Mouse (Mus musculus) hindbrain, embryonic 13.5 days (tissue): ENCODE measurements around the gene Edil3. TPM values are rescaled to one million over a fixed set of nuclear protein-coding genes. Genes with fewer than 3 reads are reported as not detected.

Source experiments
- ATAC-seq: fragments of 200-750 bp; cut with Nextera tagmentation; 2 replicates; pipeline ENCODE4 v1.8.0; 2017; ENCODE audit warnings: moderate TSS enrichment; ENCODE audit not compliant: low FRiP score
- H3K27ac ChIP-seq: fragments of 300-500 bp; sonication (generic); 2 replicates; pipeline ENCODE4 v1.5.1; 2015; ENCODE audit warnings: inconsistent platforms, mild to moderate bottlenecking, moderate library complexity
- H3K27me3 ChIP-seq: fragments of 300-500 bp; sonication (generic); 2 replicates; pipeline ENCODE4 v1.6.1; 2015; ENCODE audit warnings: mild to moderate bottlenecking, inconsistent platforms
- H3K36me3 ChIP-seq: fragments of 300-500 bp; sonication (generic); 2 replicates; pipeline ENCODE4 v1.6.1; 2015; ENCODE audit warnings: mild to moderate bottlenecking, inconsistent platforms
- H3K4me1 ChIP-seq: fragments of 300-500 bp; sonication (generic); replicated peaks from 2 replicates; pipeline ENCODE4 v1.6.1; 2015; ENCODE audit warnings: inconsistent platforms
- H3K4me2 ChIP-seq: fragments of 300-500 bp; sonication (generic); 2 replicates; pipeline ENCODE4 v1.6.1; 2015; ENCODE audit warnings: inconsistent platforms, mild to moderate bottlenecking, moderate library complexity
- H3K4me3 ChIP-seq: fragments of 300-500 bp; sonication (generic); 2 replicates; pipeline ENCODE4 v1.5.1; 2015; ENCODE audit warnings: mild to moderate bottlenecking, inconsistent platforms
- H3K9ac ChIP-seq: fragments of 300-500 bp; sonication (generic); 2 replicates; pipeline ENCODE4 v1.6.1; 2015; ENCODE audit warnings: mild to moderate bottlenecking, inconsistent platforms
- H3K9me3 ChIP-seq: fragments of 300-500 bp; sonication (generic); 2 replicates; pipeline ENCODE4 v1.6.1; 2016; ENCODE audit warnings: inconsistent platforms
- WGBS: fragments of 180-500 bp; shearing (Covaris S2); methylation state at CpG from one replicate; pipeline ENCODE4 v1.1.7; 2015; 5-methylcytosine and 5-hydroxymethylcytosine counted together
- polyA plus RNA-seq: library from polyadenylated mRNA; unstranded; fragments of >200 nt; fragmentation: Nextera tagmentation; extraction: Ambion mirVana; gene quantifications from 2 replicates; pipeline ENCODE4 v1.2.1, GENCODE M21; 2015

Gene Edil3
- polyA plus RNA-seq = 58.3 and 59.4 TPM in 2 replicates

DNA sequence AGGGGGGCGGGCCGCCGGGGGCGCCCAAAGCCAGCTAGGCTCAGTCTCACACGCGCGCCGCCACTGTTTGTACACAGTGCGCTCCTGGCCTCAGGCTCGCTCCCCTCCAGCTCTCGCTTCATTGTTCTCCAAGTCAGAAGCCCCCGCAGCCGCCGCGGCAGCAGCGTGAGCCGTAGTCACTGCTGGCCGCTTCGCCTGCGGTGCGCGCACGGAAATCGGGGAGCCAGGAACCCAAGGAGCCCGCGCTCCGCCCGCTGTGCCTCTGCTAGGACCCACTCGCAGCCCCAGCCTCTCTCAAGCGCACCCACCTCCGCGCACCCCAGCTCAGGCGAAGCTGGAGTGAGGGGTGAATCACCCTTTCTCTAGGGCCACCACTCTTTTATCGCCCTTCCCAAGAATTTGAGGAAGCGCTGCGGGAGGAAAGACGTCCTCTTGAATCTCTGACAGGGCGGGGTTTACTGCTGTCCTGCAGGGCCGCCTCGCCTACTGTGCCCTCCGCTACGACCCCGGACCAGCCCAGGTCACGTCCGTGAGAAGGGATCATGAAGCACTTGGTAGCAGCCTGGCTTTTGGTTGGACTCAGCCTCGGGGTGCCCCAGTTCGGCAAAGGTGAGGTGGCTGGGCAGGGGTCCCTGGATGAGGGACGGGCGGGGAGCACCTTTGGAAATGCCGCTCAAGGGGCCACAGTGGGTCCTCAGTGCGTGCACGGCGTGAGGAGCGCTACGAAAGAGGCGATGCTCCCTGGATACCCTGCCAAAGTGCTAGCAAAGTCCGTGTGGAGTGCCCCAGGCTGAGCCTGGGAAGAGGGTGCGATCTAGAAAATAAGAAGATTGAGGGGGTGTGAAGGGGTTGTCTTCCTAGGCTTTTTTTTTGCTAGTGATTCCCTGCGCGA is at the start of gene Edil3:
Edil3 (plus strand) TSS at position 33 of the 892 bp plus-strand sequence.
- peak within 1 kb of the TSS; percentile 91 for H3K4me2 ChIP-seq
- peaks cover 20% of the 10 kb centered on the region for H3K4me1 ChIP-seq
- peak; percentile 87 for ATAC-seq
- H3K36me3 ChIP-seq = no peaks in the 10 kb centered on the region
- peak within 1 kb of the TSS; percentile 86 for H3K4me3 ChIP-seq
- no peaks in the 10 kb centered on the region for H3K9me3 ChIP-seq
- peak within 1 kb of the TSS; percentile 90 for H3K9ac ChIP-seq
- H3K27me3 ChIP-seq = no peaks in the 10 kb centered on the region
- H3K27ac ChIP-seq = peak within 1 kb of the TSS; percentile 90
- WGBS = under 1% methylated on average over 56 of the region's 60 CpGs

GRCm38 (mm10) chr13:88799186-88799585 is 22.1 kb upstream of the Edil3 start:
- Histone ChIP-seq H3K9ac (no peak overlapping the region), H3K36me3 (no peaks in the 10 kb centered on the region), H3K4me2 (no peak overlapping the region), H3K4me1 (no peaks in the 10 kb centered on the region), H3K27me3 (no peaks in the 10 kb centered on the region), H3K9me3 (no peaks in the 10 kb centered on the region), H3K27ac (no peak overlapping the region), H3K4me3 (no peak overlapping the region)
- ATAC-seq = no peak
- 89% methylated on average over 1 of the region's 1 CpGs for WGBS

DNA sequence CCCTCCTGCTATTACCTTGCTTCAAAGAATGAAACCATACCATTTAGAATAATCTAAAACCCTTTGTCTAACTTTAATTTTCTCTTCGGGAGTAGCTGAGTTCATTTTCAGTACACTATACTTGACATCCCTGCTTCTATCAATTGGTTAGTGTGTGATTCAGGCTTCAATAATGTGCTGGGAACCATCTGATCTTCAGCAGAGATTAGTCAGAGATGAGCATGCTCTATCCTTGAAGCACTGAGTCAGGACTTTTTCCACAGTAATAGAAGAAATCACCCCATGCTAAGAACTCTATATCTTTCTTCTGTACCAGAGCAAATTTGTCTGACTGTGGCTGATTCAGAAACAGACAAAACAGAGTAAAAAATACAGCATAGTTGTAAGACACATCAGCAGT is 20.3 kb upstream of the Edil3 start:
- Histone ChIP-seq H3K36me3 (no peaks in the 10 kb centered on the region), H3K4me1 (no peaks in the 10 kb centered on the region), H3K27me3 (no peaks in the 10 kb centered on the region), H3K9ac (no peak overlapping the region), H3K27ac (no peak overlapping the region), H3K4me2 (no peak overlapping the region), H3K9me3 (no peaks in the 10 kb centered on the region), H3K4me3 (no peak overlapping the region)
- 86% methylated on average over 1 of the region's 1 CpGs for WGBS
- ATAC-seq = no peak

GRCm38 (mm10) chr13:88805838-88806237 is 15.4 kb upstream of the Edil3 start:
- no peak overlapping the region for H3K9ac ChIP-seq
- H3K36me3 ChIP-seq = no peaks in the 10 kb centered on the region
- ATAC-seq = no peak
- H3K27me3 ChIP-seq = no peaks in the 10 kb centered on the region
- no peak overlapping the region for H3K27ac ChIP-seq
- WGBS = 65% methylated on average over 1 of the region's 1 CpGs
- H3K9me3 ChIP-seq = no peaks in the 10 kb centered on the region
- no peak overlapping the region for H3K4me3 ChIP-seq
- H3K4me1 ChIP-seq = no peaks in the 10 kb centered on the region
- H3K4me2 ChIP-seq = no peak overlapping the region

DNA sequence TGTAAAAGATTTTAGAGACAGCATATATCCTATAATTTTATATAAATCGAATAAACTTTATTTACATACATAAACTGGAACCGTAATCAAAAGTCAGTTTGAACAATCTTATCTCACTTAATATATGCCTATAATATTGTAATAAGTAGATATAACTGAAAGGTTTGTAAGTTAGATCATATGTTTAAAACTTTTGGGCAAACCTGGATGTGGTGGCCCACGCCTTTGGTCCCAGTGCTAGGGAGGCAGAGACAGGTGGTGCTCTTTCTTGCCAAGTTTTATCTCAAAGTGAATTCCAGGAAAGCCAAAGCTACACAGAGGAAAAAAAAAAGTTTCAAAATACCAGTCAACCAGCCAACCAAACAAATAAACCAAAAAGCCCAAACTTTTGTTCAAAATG is 15.0 kb upstream of the Edil3 start:
- no peaks in the 10 kb centered on the region for H3K4me1 ChIP-seq
- WGBS = 98% methylated on average over 3 of the region's 3 CpGs
- no peak overlapping the region for H3K4me2 ChIP-seq
- no peaks in the 10 kb centered on the region for H3K9me3 ChIP-seq
- no peaks in the 10 kb centered on the region for H3K36me3 ChIP-seq
- no peak overlapping the region for H3K9ac ChIP-seq
- H3K27me3 ChIP-seq = no peaks in the 10 kb centered on the region
- no peak overlapping the region for H3K27ac ChIP-seq
- no peak overlapping the region for H3K4me3 ChIP-seq
- ATAC-seq = no peak

DNA sequence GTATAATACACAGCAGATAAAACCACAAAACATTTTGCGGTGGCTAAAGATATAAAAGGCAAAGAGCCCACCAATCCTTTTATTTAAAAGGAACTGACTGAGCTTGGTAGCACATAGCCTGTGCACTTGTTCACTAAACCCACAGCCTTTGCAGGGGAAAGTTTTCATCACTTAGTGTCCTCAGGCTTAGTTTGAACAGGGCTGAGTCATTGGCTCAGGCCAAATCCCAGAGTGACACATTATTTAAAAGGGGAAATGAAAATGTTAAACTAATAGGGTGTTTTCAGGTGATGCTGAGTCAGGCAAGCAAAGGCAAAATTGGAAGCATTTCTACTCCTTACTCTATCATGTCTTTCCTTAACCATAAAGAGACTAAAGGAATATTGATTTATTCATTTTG is 11.2 kb upstream of the Edil3 start:
- no peaks in the 10 kb centered on the region for H3K9me3 ChIP-seq
- no peak overlapping the region for H3K9ac ChIP-seq
- WGBS = 96% methylated on average over 1 of the region's 1 CpGs
- H3K4me2 ChIP-seq = no peak overlapping the region
- ATAC-seq = no peak
- H3K27me3 ChIP-seq = no peaks in the 10 kb centered on the region
- no peak overlapping the region for H3K4me3 ChIP-seq
- no peak overlapping the region for H3K27ac ChIP-seq
- H3K4me1 ChIP-seq = no peaks in the 10 kb centered on the region
- H3K36me3 ChIP-seq = no peaks in the 10 kb centered on the region

DNA sequence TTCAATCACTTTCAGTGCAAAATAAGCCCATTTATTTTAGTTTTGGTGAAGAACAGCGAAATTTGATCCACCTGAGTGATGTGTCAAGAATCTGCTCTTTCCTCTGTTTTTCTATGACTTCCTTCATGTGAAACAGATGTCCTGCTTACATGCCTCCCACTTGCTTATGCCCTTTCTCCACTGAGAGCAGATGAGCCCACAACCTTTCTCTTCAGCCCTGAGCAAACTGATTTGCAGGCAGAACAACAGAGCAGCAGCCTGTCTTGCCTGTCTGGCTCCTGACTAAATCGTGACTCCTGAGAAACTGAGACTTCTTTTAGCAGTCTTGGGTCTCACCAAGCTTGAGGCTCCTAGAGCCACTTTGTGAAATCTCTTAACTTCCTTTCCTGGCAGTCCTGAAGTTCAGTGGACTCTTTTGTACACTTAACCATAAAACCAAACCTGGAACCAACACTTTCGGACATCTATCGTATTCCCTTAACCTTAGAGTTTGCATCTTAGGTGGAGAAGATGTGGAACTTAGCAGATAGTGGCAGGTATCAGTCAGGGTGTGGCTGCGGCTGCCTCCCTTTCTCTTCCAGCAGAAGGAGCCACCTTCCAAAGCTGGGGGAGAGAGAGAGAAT is 475 bp upstream of the Edil3 start:
- Histone ChIP-seq H3K36me3 (no peaks in the 10 kb centered on the region), H3K4me1 (peaks cover 20% of the 10 kb centered on the region), H3K27me3 (no peaks in the 10 kb centered on the region), H3K9me3 (no peaks in the 10 kb centered on the region), H3K27ac (0 out of 2 replicates have a peak overlapping the region, but pooled peaks have one; percentile 90), H3K4me2 (peak overlapping the region; percentile 91), H3K4me3 (peak overlapping the region; percentile 86), H3K9ac (peak overlapping the region; percentile 90; the same call in 1 of the 2 replicates)
- peak; percentile 32; the same call in 1 of the 2 replicates for ATAC-seq
- 19% methylated on average over 5 of the region's 5 CpGs for WGBS

- H3K36me3 ChIP-seq = no peaks in the 10 kb centered on the region
- peaks cover 20% of the 10 kb centered on the region for H3K4me1 ChIP-seq
- peak overlapping the region; percentile 86 for H3K4me3 ChIP-seq
- 4% methylated on average over 10 of the region's 10 CpGs for WGBS
- H3K4me2 ChIP-seq = peak overlapping the region; percentile 91
- H3K9me3 ChIP-seq = no peaks in the 10 kb centered on the region
- peak overlapping the region; percentile 90 for H3K9ac ChIP-seq
- ATAC-seq = no peak
- H3K27me3 ChIP-seq = no peaks in the 10 kb centered on the region
- peak overlapping the region; percentile 90 for H3K27ac ChIP-seq
These were observed 1.1 kb downstream of the Edil3 start for GRCm38 (mm10) chr13:88822332-88822895.

GRCm38 (mm10) chr13:88822976-88823521 is 1.8 kb downstream of the Edil3 start:
- 9% methylated on average over 10 of the region's 10 CpGs for WGBS
- peak; percentile 21; the same call in 1 of the 2 replicates for ATAC-seq
- peak overlapping the region; percentile 86 for H3K4me3 ChIP-seq

DNA sequence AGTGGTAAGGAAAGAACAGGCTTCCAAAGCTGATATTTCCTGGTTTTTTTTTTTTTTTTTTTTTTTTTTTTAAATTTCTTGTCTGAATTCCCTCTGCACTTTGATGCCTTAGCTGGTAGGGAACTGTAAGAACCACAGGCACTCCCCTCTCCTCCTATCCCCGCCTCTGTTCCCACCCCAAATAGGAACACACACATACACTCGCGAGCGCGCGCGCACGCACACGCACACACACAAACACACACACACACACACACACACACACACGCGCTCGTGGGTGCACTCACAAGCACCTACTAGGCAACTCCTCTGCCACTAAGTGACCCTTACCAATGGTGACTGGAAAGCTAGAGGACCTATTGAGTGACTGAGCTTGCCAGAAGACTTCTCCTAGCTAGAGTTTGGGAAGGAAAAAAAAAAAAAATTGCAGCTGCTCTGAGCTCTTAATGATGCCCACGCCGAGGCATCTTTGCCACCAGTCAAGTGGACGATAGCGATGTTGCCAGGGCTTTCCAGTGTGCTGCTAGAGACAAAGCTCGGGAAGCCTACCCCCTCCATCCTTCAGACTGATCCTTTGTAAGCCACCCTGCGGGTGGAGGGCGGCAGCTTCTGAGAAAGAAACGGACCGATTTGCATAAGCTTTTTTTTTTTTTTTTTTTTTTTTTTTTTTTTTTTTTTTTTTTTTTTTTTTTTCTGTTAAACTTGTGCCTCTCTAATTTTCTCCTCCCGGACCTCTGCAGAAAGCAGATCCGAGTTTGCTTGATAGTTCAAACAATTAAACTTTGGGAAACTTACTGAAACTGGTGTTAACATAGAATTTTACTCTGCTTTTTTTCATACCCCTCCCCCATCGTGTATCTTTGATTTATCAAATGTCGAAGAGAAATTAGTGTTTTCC is 2.5 kb downstream of the Edil3 start:
- peak overlapping the region; percentile 90 for H3K27ac ChIP-seq
- H3K36me3 ChIP-seq = no peaks in the 10 kb centered on the region
- H3K4me3 ChIP-seq = peak overlapping the region; percentile 86
- H3K4me2 ChIP-seq = peak overlapping the region; percentile 91
- H3K4me1 ChIP-seq = peaks cover 20% of the 10 kb centered on the region
- ATAC-seq = peak; percentile 65
- H3K9ac ChIP-seq = peak overlapping the region; percentile 90
- WGBS = under 1% methylated on average over 23 of the region's 25 CpGs
- no peaks in the 10 kb centered on the region for H3K9me3 ChIP-seq
- no peaks in the 10 kb centered on the region for H3K27me3 ChIP-seq

More at GRCm38 (mm10) chr13:88822976-88823521, 1.8 kb downstream of the Edil3 start:
- Histone ChIP-seq H3K27ac (peak overlapping the region; percentile 90), H3K9me3 (no peaks in the 10 kb centered on the region), H3K36me3 (no peaks in the 10 kb centered on the region), H3K4me1 (peaks cover 20% of the 10 kb centered on the region), H3K27me3 (no peaks in the 10 kb centered on the region), H3K9ac (peak overlapping the region; percentile 90), H3K4me2 (peak overlapping the region; percentile 91)

GRCm38 (mm10) chr13:88824441-88824840 is 3.2 kb downstream of the Edil3 start:
- Histone ChIP-seq H3K4me2 (peak overlapping the region; percentile 91), H3K9me3 (no peaks in the 10 kb centered on the region), H3K4me3 (peak overlapping the region; percentile 86), H3K27me3 (no peaks in the 10 kb centered on the region), H3K9ac (0 out of 2 replicates have a peak overlapping the region, but pooled peaks have one; percentile 2), H3K4me1 (peaks cover 20% of the 10 kb centered on the region), H3K27ac (no peak overlapping the region), H3K36me3 (no peaks in the 10 kb centered on the region)
- no peak for ATAC-seq
- 13% methylated on average over 4 of the region's 4 CpGs for WGBS
